Mouse (Mus musculus): Measurements from ENCODE around the gene Dleu7. TPM values are rescaled to one million over a fixed set of nuclear protein-coding genes. Genes with fewer than 3 reads are reported as not detected.

Dleu7 gene
- polyA plus RNA-seq, 1 experiment, result not detected

DNA sequence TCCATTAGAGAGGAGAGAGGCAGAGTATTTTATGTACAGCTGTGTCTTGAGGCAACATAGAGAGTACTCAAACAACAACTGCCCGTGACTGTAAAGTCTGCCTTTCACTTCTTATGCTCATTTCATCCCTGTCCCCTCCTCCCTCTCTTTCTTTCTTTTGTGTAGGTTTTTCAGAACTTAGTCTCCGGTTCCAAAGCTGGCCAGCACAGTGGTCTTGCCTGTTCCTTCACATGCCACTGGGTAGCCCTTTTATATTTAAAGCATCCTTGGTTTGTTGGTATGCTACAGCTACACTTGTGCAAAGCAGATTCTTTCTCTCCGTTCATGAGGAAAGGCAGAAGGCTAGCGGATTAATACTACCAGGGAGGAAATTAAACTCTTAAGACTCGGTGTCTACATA is 65.7 kb downstream of the Dleu7 start:
- H3K4me3 ChIP-seq (replicated peaks; ENCODE audit: extremely low read depth, low read depth, low read length), result no peak overlapping the region
- WGBS, result 81% methylated on average over 5 of the region's 5 CpGs
- no peak for TF ChIP-seq POLR2A (IDR thresholded peaks at IDR 0.05; ENCODE audit: borderline replicate concordance, extremely low read depth, low read depth, low read length)
- TF ChIP-seq CTCF (IDR thresholded peaks at IDR 0.05; ENCODE audit: insufficient read depth, low read length), result no peak

DNA sequence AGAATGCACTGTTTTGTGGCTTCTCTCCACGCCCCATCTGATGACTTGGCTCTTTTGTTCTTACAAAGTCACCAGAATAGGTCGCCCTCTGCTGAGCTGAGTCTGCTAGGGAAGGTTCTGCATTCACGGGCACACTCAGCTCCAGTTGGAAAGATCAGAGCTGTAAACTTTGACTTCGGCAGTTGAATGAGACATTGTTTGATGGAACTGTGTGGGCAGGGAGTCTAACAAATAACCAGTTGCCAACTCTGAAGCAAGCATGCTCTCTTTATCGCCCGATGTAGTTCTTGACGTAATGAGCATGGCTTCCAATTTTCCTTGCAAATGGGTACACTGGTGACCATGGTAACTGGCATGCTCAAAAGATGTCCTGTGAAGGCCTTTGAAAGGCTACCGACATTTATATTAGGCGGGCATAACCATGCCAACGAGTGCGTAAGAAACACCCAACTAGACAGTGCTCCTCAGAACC is 66.2 kb downstream of the Dleu7 start:
- no peak overlapping the region for H3K4me3 ChIP-seq (replicated peaks; ENCODE audit: extremely low read depth, low read depth, low read length)
- H3K4me1 ChIP-seq (ENCODE audit: control insufficient read depth, insufficient read depth, low read length), result no peaks in the 10 kb centered on the region
- 67% methylated on average over 11 of the region's 11 CpGs for WGBS
- DNase-seq, result no peak
- TF ChIP-seq POLR2A (IDR thresholded peaks at IDR 0.05; ENCODE audit: borderline replicate concordance, extremely low read depth, low read depth, low read length) (no peak), CTCF (IDR thresholded peaks at IDR 0.05; ENCODE audit: insufficient read depth, low read length) (no peak)

More for the DNA sequence above, 65.7 kb downstream of the Dleu7 start:
- DNase-seq, result no peak
- no peaks in the 10 kb centered on the region for H3K4me1 ChIP-seq (ENCODE audit: control insufficient read depth, insufficient read depth, low read length)

Other genes with a start within 250 kb of the Dleu7 start
- 2.0 and 2.6 TPM in 2 replicates for gene Rnaseh2b, start 458 bp downstream of the Dleu7 start, polyA plus RNA-seq (2012; rRNA removed)
- not detected in 2 replicates for gene Gucy1b2, start 163.2 kb upstream of the Dleu7 start, polyA plus RNA-seq (2012; rRNA removed)

All from lung, adult 2 months (tissue).